In the genomic region with DNA sequence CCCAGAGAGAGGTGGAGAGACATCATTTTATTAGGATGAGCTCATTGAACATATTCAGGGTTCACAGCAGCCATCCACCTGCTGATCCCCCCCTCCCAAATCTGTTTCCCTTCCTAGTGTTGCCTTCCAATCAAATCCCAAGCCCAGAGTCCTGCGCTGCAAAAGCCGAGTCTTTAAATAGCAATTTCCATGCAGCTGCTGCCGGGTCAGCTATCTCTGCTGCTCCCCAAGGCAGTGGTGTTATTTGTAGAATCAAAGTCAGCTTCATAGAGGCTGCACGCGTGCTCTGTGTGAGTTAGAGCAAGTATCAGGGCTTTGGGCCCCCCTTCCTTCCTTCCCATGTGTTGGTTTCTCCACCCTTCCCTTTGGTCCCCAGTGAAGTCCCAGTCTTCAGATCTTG, we compare ENCODE assay signal across 25 mouse cellular contexts. TPM values are rescaled to one million over a fixed set of nuclear protein-coding genes. Genes with fewer than 3 reads are reported as not detected.
A peak's percentile ranks its signal among the peaks of the same experiment; 100 is the strongest.
DNase-seq lines count a peak whose midpoint lies in the region; ATAC-seq and TF ChIP-seq lines count a peak whose summit lies in the region.
"Had no signal": no experiment of that assay in that cellular context is flagged by ENCODE, and none has a peak within 500 bp of the region (broad histone marks: within the 10 kb centered on the region; RNA-seq: fewer than 3 reads in every experiment).

No protein-coding gene starts in this region.

- TF ChIP-seq CTCF in heart, postnatal 0 days (IDR thresholded peaks at IDR 0.05; ENCODE audit: low read depth): no peak

- intact Hi-C loops in heart, postnatal 25 days (cut with DNase I): no loop called here

- no peaks in the 10 kb centered on the region for H3K36me3 ChIP-seq in heart, embryonic 10.5 days
- no peaks in the 10 kb centered on the region for H3K36me3 ChIP-seq in midbrain, embryonic 13.5 days
- no peaks in the 10 kb centered on the region for H3K36me3 ChIP-seq in midbrain, embryonic 14.5 days (ENCODE audit: control insufficient read depth, insufficient read depth, low read length)
- H3K36me3 ChIP-seq in heart, postnatal 0 days (replicated peaks; ENCODE audit: control insufficient read depth, insufficient read depth, low read length): no peaks in the 10 kb centered on the region
- H3K36me3 ChIP-seq: hindbrain, embryonic 10.5 days; intestine, embryonic 15.5 days; liver, embryonic 15.5 days; midbrain, embryonic 10.5 days; neural tube, embryonic 13.5 days had no signal

- peaks cover 9% of the 10 kb centered on the region; the same call in 1 of the 2 replicates for H3K4me1 ChIP-seq in heart, embryonic 10.5 days
- 0 out of 2 replicates have a peak, but pooled peaks cover 3% of the 10 kb centered on the region for H3K4me1 ChIP-seq in midbrain, embryonic 13.5 days (replicated peaks)
- H3K4me1 ChIP-seq in midbrain, embryonic 14.5 days (ENCODE audit: control insufficient read depth, insufficient read depth, low read length): no peaks in the 10 kb centered on the region; the same call in 1 of the 2 replicates
- peaks cover 6% of the 10 kb centered on the region; the same call in 1 of the 2 replicates for H3K4me1 ChIP-seq in heart, postnatal 0 days (ENCODE audit: control insufficient read depth, insufficient read depth)
- H3K4me1 ChIP-seq: forebrain, embryonic 13.5 days; intestine, embryonic 15.5 days; midbrain, embryonic 10.5 days; neural tube, embryonic 13.5 days had no signal

- TF ChIP-seq EP300 in heart, postnatal 0 days (IDR thresholded peaks at IDR 0.05; ENCODE audit: low read depth): no peak

- peaks cover 4% of the 10 kb centered on the region; the same call in 1 of the 2 replicates for H3K9me3 ChIP-seq in heart, embryonic 10.5 days
- 0 out of 2 replicates have a peak, but pooled peaks cover 3% of the 10 kb centered on the region for H3K9me3 ChIP-seq in midbrain, embryonic 13.5 days
- no peaks in the 10 kb centered on the region for H3K9me3 ChIP-seq in midbrain, embryonic 14.5 days (ENCODE audit: control insufficient read depth, low read length)
- H3K9me3 ChIP-seq in heart, postnatal 0 days (replicated peaks; ENCODE audit: control insufficient read depth, low read length): no peaks in the 10 kb centered on the region
- H3K9me3 ChIP-seq: intestine, embryonic 15.5 days; liver, embryonic 15.5 days; neural tube, embryonic 13.5 days had no signal

- H3K9ac ChIP-seq in midbrain, embryonic 13.5 days (replicated peaks): no peak overlapping the region
- H3K9ac ChIP-seq in midbrain, embryonic 14.5 days (replicated peaks; ENCODE audit: low read length): no peak overlapping the region
- no peak overlapping the region for H3K9ac ChIP-seq in heart, postnatal 0 days (replicated peaks; ENCODE audit: low read depth, low read length)
- H3K9ac ChIP-seq: forebrain, embryonic 13.5 days; intestine, embryonic 15.5 days; liver, embryonic 15.5 days; lung, embryonic 14.5 days; neural tube, embryonic 13.5 days had no signal

- no peak for DNase-seq in heart, embryonic 10.5 days (ENCODE audit: low spot score)
- no peak for DNase-seq in heart, postnatal 25 days (ENCODE audit: low spot score)
- no peak for DNase-seq in midbrain, embryonic 14.5 days
- peak; percentile 73 for DNase-seq in heart, postnatal 0 days (ENCODE audit: low spot score)
- DNase-seq in Muller cell, postnatal 12 days (ENCODE audit: inconsistent ontology term): no peak
- DNase-seq in lung, postnatal 10 days: no peak
- DNase-seq: adrenal gland, adult 2 months; adrenal gland, postnatal 36 days; B cell, adult 2 months; cerebellum, adult 18-20 months; cerebellum, postnatal 14 days; kidney, adult 8-10 months; kidney, postnatal 10 days; lung, embryonic 14.5 days; right cerebral cortex, postnatal 4 days; thymus, postnatal 4 days had no signal

- H3K4me2 ChIP-seq in midbrain, embryonic 13.5 days (replicated peaks): no peak overlapping the region
- no peak overlapping the region for H3K4me2 ChIP-seq in midbrain, embryonic 14.5 days (ENCODE audit: low read length)
- peak overlapping the region; percentile 36 for H3K4me2 ChIP-seq in heart, postnatal 0 days (ENCODE audit: low read depth, low read length)
- H3K4me2 ChIP-seq: forebrain, embryonic 13.5 days; intestine, embryonic 15.5 days; liver, embryonic 15.5 days; lung, embryonic 14.5 days; neural tube, embryonic 13.5 days had no signal

- peaks cover 56% of the 10 kb centered on the region for H3K27me3 ChIP-seq in heart, embryonic 10.5 days (ENCODE audit: insufficient read depth, poor library complexity, severe bottlenecking)
- peaks cover 67% of the 10 kb centered on the region for H3K27me3 ChIP-seq in midbrain, embryonic 13.5 days
- H3K27me3 ChIP-seq in midbrain, embryonic 14.5 days (ENCODE audit: control insufficient read depth, insufficient read depth, low read length): peaks cover 35% of the 10 kb centered on the region
- no peaks in the 10 kb centered on the region for H3K27me3 ChIP-seq in heart, postnatal 0 days (ENCODE audit: control insufficient read depth, insufficient read depth, low read length)

- no peak overlapping the region for H3K4me3 ChIP-seq in heart, embryonic 10.5 days
- no peak overlapping the region for H3K4me3 ChIP-seq in midbrain, embryonic 13.5 days (replicated peaks)
- H3K4me3 ChIP-seq in midbrain, embryonic 14.5 days (replicated peaks; ENCODE audit: low read depth, low read length): no peak overlapping the region
- no peak overlapping the region for H3K4me3 ChIP-seq in heart, postnatal 0 days (ENCODE audit: low read depth, low read length)
- H3K4me3 ChIP-seq: forebrain, embryonic 13.5 days; hindbrain, embryonic 10.5 days; intestine, embryonic 15.5 days; liver, embryonic 15.5 days; midbrain, embryonic 10.5 days; neural tube, embryonic 13.5 days had no signal

- ATAC-seq in midbrain, embryonic 13.5 days: no peak
- ATAC-seq in midbrain, embryonic 14.5 days (ENCODE audit: low FRiP score, low TSS enrichment): no peak
- peak; percentile 87 for ATAC-seq in heart, postnatal 0 days (ENCODE audit: insufficient read depth, low read depth)
- ATAC-seq: activated CD4-positive, CD25-positive, alpha-beta regulatory T cell, adult 4 months; forebrain, embryonic 13.5 days; hindbrain, postnatal 0 days; intestine, embryonic 15.5 days had no signal

- 45% methylated on average over 5 of the region's 5 CpGs for WGBS in heart, embryonic 10.5 days
- 70% methylated on average over 5 of the region's 5 CpGs for WGBS in midbrain, embryonic 13.5 days
- 67% methylated on average over 5 of the region's 5 CpGs for WGBS in midbrain, embryonic 14.5 days
- 26% methylated on average over 5 of the region's 5 CpGs for WGBS in heart, postnatal 0 days

- H3K27ac ChIP-seq in heart, embryonic 10.5 days: peak overlapping the region; percentile 60; the same call in 1 of the 2 replicates
- peak overlapping the region; percentile 32; the same call in 1 of the 2 replicates for H3K27ac ChIP-seq in midbrain, embryonic 13.5 days
- no peak overlapping the region for H3K27ac ChIP-seq in midbrain, embryonic 14.5 days (replicated peaks; ENCODE audit: low read depth, low read length)
- H3K27ac ChIP-seq in heart, postnatal 0 days (ENCODE audit: low read depth): peak overlapping the region; percentile 65
- H3K27ac ChIP-seq: forebrain, embryonic 13.5 days; hindbrain, embryonic 10.5 days; hindbrain, postnatal 0 days; intestine, embryonic 15.5 days; liver, embryonic 15.5 days; midbrain, embryonic 10.5 days; neural tube, embryonic 13.5 days had no signal

RNA-seq across cellular contexts. Expression of a gene that starts 5.2 kb away (rescaled TPM):
- 4.1 and 4.3 TPM in 2 replicates for polyA plus RNA-seq in heart, embryonic 10.5 days (2016; fragmentation: Nextera tagmentation; extraction: Ambion mirVana)
- 1 to 10 TPM; 7.5 to 7.9 TPM for total RNA-seq in heart, postnatal 25 days (2021)
- 4.2 and 5.3 TPM in 2 replicates for polyA plus RNA-seq in midbrain, embryonic 13.5 days (2015; fragmentation: Nextera tagmentation; extraction: Ambion mirVana)
- polyA plus RNA-seq in midbrain, embryonic 14.5 days (2014; fragmentation: Nextera tagmentation; extraction: Ambion mirVana): 3.4 and 4.3 TPM in 2 replicates
- 6.8 and 11.3 TPM in 2 replicates for total RNA-seq in heart, postnatal 0 days (2014; rRNA removed; ENCODE audit: low replicate concordance)
- polyA plus RNA-seq in heart, postnatal 0 days (2015; fragmentation: Nextera tagmentation; extraction: Ambion mirVana): 1.1 and 1.3 TPM in 2 replicates
